Mouse (Mus musculus): Measurements from ENCODE around the gene Tpi1. TPM values are rescaled to one million over a fixed set of nuclear protein-coding genes. Genes with fewer than 3 reads are reported as not detected.

The Tpi1 gene
- 10 to 100 TPM; 65.7 to 90.0 TPM for polyA plus RNA-seq (2017; shearing (Covaris generic))

- ATAC-seq, result peak; percentile 83
These were observed at the start of gene Tpi1 for GRCm38 (mm10) chr6:124813933-124814332. TSS of gene Tpi1 (minus strand) at chr6:124814296.

GRCm38 (mm10) chr6:124863125-124863657 lies 49.1 kb upstream of the Tpi1 start:
- ATAC-seq, result no peak

- no peak for ATAC-seq
These were observed 48.5 kb upstream of the Tpi1 start for GRCm38 (mm10) chr6:124862406-124863124.

- no peak for ATAC-seq
These were observed 47.7 kb upstream of the Tpi1 start for GRCm38 (mm10) chr6:124861802-124862201.

GRCm38 (mm10) chr6:124861266-124861665 lies 47.2 kb upstream of the Tpi1 start:
- ATAC-seq, result no peak

GRCm38 (mm10) chr6:124860511-124860910 lies 46.4 kb upstream of the Tpi1 start:
- no peak for ATAC-seq

- peak; percentile 45 for ATAC-seq
These were observed 45.6 kb upstream of the Tpi1 start for GRCm38 (mm10) chr6:124859725-124860124.

GRCm38 (mm10) chr6:124858561-124859318 lies 44.6 kb upstream of the Tpi1 start:
- ATAC-seq, result no peak

- no peak for ATAC-seq
These were observed 43.9 kb upstream of the Tpi1 start for GRCm38 (mm10) chr6:124857840-124858530.

GRCm38 (mm10) chr6:124856916-124857839 lies 43.1 kb upstream of the Tpi1 start, which contains the start of gene P3h3:
TSS of gene P3h3 (minus strand) at chr6:124857752.
- peak; percentile 85 for ATAC-seq

GRCm38 (mm10) chr6:124856321-124856720 lies 42.2 kb upstream of the Tpi1 start:
- ATAC-seq, result peak; percentile 5

GRCm38 (mm10) chr6:124854647-124855046 lies 40.6 kb upstream of the Tpi1 start:
- no peak for ATAC-seq

GRCm38 (mm10) chr6:124850535-124850934 lies 36.4 kb upstream of the Tpi1 start:
- no peak for ATAC-seq

GRCm38 (mm10) chr6:124847305-124847704 lies 33.2 kb upstream of the Tpi1 start:
- ATAC-seq, result peak; percentile 95

- ATAC-seq, result no peak
These were observed 26.4 kb upstream of the Tpi1 start, which contains the start of gene Gnb3 for GRCm38 (mm10) chr6:124840241-124841167. TSS of gene Gnb3 (minus strand) at chr6:124840275.

GRCm38 (mm10) chr6:124839805-124840204 lies 25.7 kb upstream of the Tpi1 start:
- no peak for ATAC-seq

GRCm38 (mm10) chr6:124836411-124836810 lies 22.3 kb upstream of the Tpi1 start:
- no peak for ATAC-seq

- no peak for ATAC-seq
These were observed 21.4 kb upstream of the Tpi1 start for GRCm38 (mm10) chr6:124835531-124835930.

GRCm38 (mm10) chr6:124834512-124835081 lies 20.5 kb upstream of the Tpi1 start:
- ATAC-seq, result no peak

- ATAC-seq, result no peak
These were observed 17.6 kb upstream of the Tpi1 start for GRCm38 (mm10) chr6:124831649-124832048.

Data from CD4-positive, CD25-positive, alpha-beta regulatory T cell, adult 4 months (primary cell).